Mouse (Mus musculus) C2C12 (cell line): ENCODE data around the gene Tab2. TPM values are rescaled to one million over a fixed set of nuclear protein-coding genes. Genes with fewer than 3 reads are reported as not detected.

Experiments
- H3K27me3 ChIP-seq: one replicate; pipeline ENCODE4 v1.6.1; 2011; ENCODE audit not compliant: control insufficient read depth, insufficient read depth, insufficient read length
- H3K36me3 ChIP-seq: one replicate; pipeline ENCODE4 v1.6.1; 2011; ENCODE audit not compliant: control insufficient read depth, insufficient read depth
- H3K4me3 ChIP-seq: one replicate; pipeline ENCODE4 v1.5.1; 2011; ENCODE audit warnings: mild to moderate bottlenecking, control low read depth; ENCODE audit not compliant: poor library complexity, insufficient read depth, severe bottlenecking
- H3K79me2 ChIP-seq: one replicate; pipeline ENCODE4 v1.6.1; 2011; ENCODE audit not compliant: control insufficient read depth, insufficient read depth
- H3K79me3 ChIP-seq: one replicate; pipeline ENCODE4 v1.6.1; 2011; ENCODE audit warnings: low read depth, control low read depth
- H3ac ChIP-seq: one replicate; pipeline ENCODE3; 2011; ENCODE audit warnings: low read depth; ENCODE audit not compliant: control insufficient read depth, insufficient read length
- CEBPB ChIP-seq: IDR thresholded peaks from one replicate; pipeline ENCODE4 v1.6.1; 2011; ENCODE audit warnings: low read depth, mild to moderate bottlenecking, control low read depth, moderate library complexity
- CTCF ChIP-seq: IDR thresholded peaks from one replicate; pipeline ENCODE4 v1.5.1; 2011; ENCODE audit not compliant: control insufficient read depth, insufficient read depth, insufficient read length
- FOSL1 ChIP-seq: IDR thresholded peaks from one replicate; pipeline ENCODE4 v1.8.0; 2011; ENCODE audit warnings: mild to moderate bottlenecking, low read length; ENCODE audit not compliant: poor library complexity, insufficient read depth, severe bottlenecking
- MAX ChIP-seq: IDR thresholded peaks from one replicate; pipeline ENCODE4 v1.6.1; 2011; ENCODE audit warnings: mild to moderate bottlenecking, control low read depth
- MYOD1 ChIP-seq: IDR thresholded peaks from one replicate; pipeline ENCODE4 v1.6.1; 2011; ENCODE audit warnings: low read depth; ENCODE audit not compliant: control insufficient read depth, insufficient read length
- MYOG ChIP-seq: IDR thresholded peaks from one replicate; pipeline ENCODE4 v1.6.1; 2011; ENCODE audit not compliant: control insufficient read depth, insufficient read length; ENCODE audit errors: extremely low read depth
- USF1 ChIP-seq: IDR thresholded peaks from one replicate; pipeline ENCODE4 v1.6.1; 2011; ENCODE audit warnings: low read depth, mild to moderate bottlenecking, control low read depth, moderate library complexity
- polyA plus RNA-seq: library from polyadenylated mRNA; unstranded; fragments of >200 nt; fragmentation: generic; extraction: Trizol; gene quantifications from one replicate; pipeline ENCODE4 v1.2.1, GENCODE M21; 2012; ENCODE audit warnings: missing spikeins

Gene Tab2
- polyA plus RNA-seq, 1 experiment: 19.1 TPM

GRCm38 (mm10) chr10:7861259-7861936, 94.6 kb downstream of the Tab2 start:
- Histone ChIP-seq H3K27me3 (no peaks in the 10 kb centered on the region), H3K79me2 (no peaks in the 10 kb centered on the region), H3K79me3 (no peaks in the 10 kb centered on the region), H3K36me3 (no peaks in the 10 kb centered on the region), H3ac (no peak overlapping the region), H3K4me3 (no peak overlapping the region)
- no peak for TF ChIP-seq FOSL1
- TF ChIP-seq MYOG: no peak
- no peak for TF ChIP-seq USF1
- TF ChIP-seq CTCF: no peak
- TF ChIP-seq MAX: no peak
- no peak for TF ChIP-seq MYOD1
- no peak for TF ChIP-seq CEBPB

DNA sequence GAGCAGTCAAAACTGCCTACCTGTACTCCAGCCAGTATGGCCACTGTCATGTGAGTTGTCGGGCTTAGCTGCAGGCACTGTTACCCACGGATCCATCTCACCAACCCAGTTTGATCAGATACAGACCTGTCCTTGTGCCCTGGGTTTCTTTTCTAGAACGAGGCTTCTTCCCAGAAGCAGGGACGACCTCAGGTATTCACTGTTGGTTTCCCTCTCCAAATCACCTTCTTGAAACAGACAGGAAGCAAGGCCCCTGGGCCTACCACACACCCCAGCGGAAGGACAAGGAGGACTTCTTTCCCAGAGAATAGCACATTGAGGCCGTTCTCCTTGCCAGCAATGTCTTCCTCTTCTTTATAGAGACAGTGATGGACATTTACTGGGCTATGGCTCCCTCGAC, 95.5 kb downstream of the Tab2 start:
- Histone ChIP-seq H3K4me3 (no peak overlapping the region), H3K79me3 (no peaks in the 10 kb centered on the region), H3K79me2 (no peaks in the 10 kb centered on the region), H3ac (no peak overlapping the region), H3K27me3 (no peaks in the 10 kb centered on the region), H3K36me3 (no peaks in the 10 kb centered on the region)
- TF ChIP-seq MAX (no peak), MYOD1 (no peak), USF1 (no peak), CEBPB (no peak), MYOG (no peak), CTCF (no peak), FOSL1 (no peak)

Other genes starting within 250 kb of the Tab2 start
- 16.1 TPM for gene Katna1, start 230.2 kb downstream of the Tab2 start, polyA plus RNA-seq
- 14.5 TPM for gene Ginm1, start 163.4 kb downstream of the Tab2 start, polyA plus RNA-seq
- gene Ppil4, start 163.3 kb downstream of the Tab2 start, polyA plus RNA-seq: 4.6 TPM
- gene Zc3h12d, start 123.8 kb downstream of the Tab2 start, polyA plus RNA-seq: not detected